21 mouse cellular contexts compared by ENCODE assay signal in genomic region chr2:20602656-20603055, GRCm38 (mm10).
DNase-seq lines count a peak whose midpoint lies in the region; TF ChIP-seq lines count a peak whose summit lies in the region.
"Had no signal": no experiment of that assay in that cellular context is flagged by ENCODE, and none has a peak within 500 bp of the region (broad histone marks: within the 10 kb centered on the region; RNA-seq: fewer than 3 reads in every experiment).

No protein-coding gene starts in this region.

- dilution Hi-C loops in CH12.LX (cut with MboI; ENCODE audit: extremely low pct_ligation_motif_present, extremely low pct_unique_long_range_greater_than_20kb, low sequenced_read_pairs) = no loop called here

- H3K4me3 ChIP-seq in CH12.LX (replicated peaks in 1 of 3; ENCODE audit: low read depth in 2 of 3, low read length in 2 of 3, poor library complexity in 1 of 3) = no peak overlapping the region
- H3K4me3 ChIP-seq: embryonic facial prominence, embryonic 12.5 days; embryonic facial prominence, embryonic 15.5 days; erythroblast, embryonic 14.5 days; forebrain, embryonic 13.5 days; heart, adult 2 months; hindbrain, embryonic 12.5 days; hindbrain, embryonic 15.5 days had no signal

- TF ChIP-seq POLR2A in CH12.LX (IDR thresholded peaks at IDR 0.05; ENCODE audit: low read depth, low read length) = no peak

- 0 out of 2 replicates have a peak overlapping the region, but pooled peaks have one; percentile 57 for H3K4me2 ChIP-seq in CH12.LX (ENCODE audit: insufficient read depth, low read depth, poor library complexity, severe bottlenecking)
- H3K4me2 ChIP-seq: embryonic facial prominence, embryonic 12.5 days; embryonic facial prominence, embryonic 15.5 days; forebrain, embryonic 13.5 days; heart, embryonic 11.5 days; hindbrain, embryonic 12.5 days; hindbrain, embryonic 15.5 days had no signal

- in situ Hi-C loops in CH12.LX (cut with MboI; ENCODE audit: low pct_ligation_motif_present, low pct_unique_long_range_greater_than_20kb, low sequenced_read_pairs) = no loop called here

- peak; percentile 68 for DNase-seq in gastrocnemius, adult 18-20 months (ENCODE audit: low spot score)
- no peak for DNase-seq in gastrocnemius, postnatal 36 days
- DNase-seq in gastrocnemius, postnatal 25 days = peak; percentile 10
- no peak for DNase-seq in gastrocnemius, postnatal 4 days (ENCODE audit: low spot score in 2 of 2)
- DNase-seq in CH12.LX (ENCODE audit: extremely low read depth) = no peak
- no peak for DNase-seq in layer of hippocampus, postnatal 36 days
- DNase-seq: adrenal gland, adult 2 months; adrenal gland, postnatal 14 days; cerebellum, adult 11 months; cerebellum, adult 2 months; cerebellum, adult 9-11 months; cerebellum, postnatal 25 days; heart, adult 2 months; kidney, adult 2 months had no signal

- peaks cover 9 to 18% of the 10 kb centered on the region in 2 experiments for H3K4me1 ChIP-seq in CH12.LX (ENCODE audit: control insufficient read depth in 1 of 2, insufficient read depth in 2 of 2)
- H3K4me1 ChIP-seq: forebrain, embryonic 13.5 days; hindbrain, embryonic 12.5 days; hindbrain, embryonic 15.5 days had no signal

- no peak for TF ChIP-seq EP300 in CH12.LX (IDR thresholded peaks at IDR 0.05; ENCODE audit: low read length)

- no peaks in the 10 kb centered on the region for H3K27me3 ChIP-seq in CH12.LX (replicated peaks)
- H3K27me3 ChIP-seq: embryonic facial prominence, embryonic 12.5 days; embryonic facial prominence, embryonic 15.5 days; forebrain, embryonic 13.5 days; hindbrain, embryonic 12.5 days; hindbrain, embryonic 15.5 days had no signal

- no peak for TF ChIP-seq RAD21 in CH12.LX (IDR thresholded peaks at IDR 0.05; ENCODE audit: low read depth, low read length)

- no peaks in the 10 kb centered on the region for H3K9me3 ChIP-seq in CH12.LX (replicated peaks; ENCODE audit: low read length)
- H3K9me3 ChIP-seq: embryonic facial prominence, embryonic 12.5 days; embryonic facial prominence, embryonic 15.5 days; forebrain, embryonic 13.5 days; hindbrain, embryonic 12.5 days; hindbrain, embryonic 15.5 days had no signal

- H3K79me2 ChIP-seq in CH12.LX (replicated peaks; ENCODE audit: control insufficient read depth, extremely low read depth, insufficient read depth, poor library complexity, severe bottlenecking) = no peaks in the 10 kb centered on the region; the same call in 1 of the 2 replicates

- intact Hi-C loops in gastrocnemius, postnatal 36 days (cut with DNase I) = no loop called here

- peaks cover 0 to 9% of the 10 kb centered on the region in 2 experiments for H3K36me3 ChIP-seq in CH12.LX (replicated peaks in 1 of 2; ENCODE audit: control insufficient read depth in 1 of 2, insufficient read depth in 1 of 2, low read length in 1 of 2)
- H3K36me3 ChIP-seq: embryonic facial prominence, embryonic 12.5 days; embryonic facial prominence, embryonic 15.5 days; hindbrain, embryonic 12.5 days; hindbrain, embryonic 15.5 days had no signal

- H3K27ac ChIP-seq in CH12.LX (ENCODE audit: insufficient read depth, low read depth) = no peak overlapping the region
- H3K27ac ChIP-seq: embryonic facial prominence, embryonic 15.5 days; forebrain, embryonic 13.5 days; heart, adult 2 months; hindbrain, embryonic 12.5 days; hindbrain, embryonic 15.5 days had no signal

- no peak overlapping the region for H3K9ac ChIP-seq in CH12.LX (ENCODE audit: insufficient read depth, low read depth)
- H3K9ac ChIP-seq: embryonic facial prominence, embryonic 12.5 days; embryonic facial prominence, embryonic 15.5 days; forebrain, embryonic 13.5 days; hindbrain, embryonic 12.5 days; hindbrain, embryonic 15.5 days had no signal

- no peak for TF ChIP-seq CTCF in CH12.LX (conservative IDR thresholded peaks at IDR 0.05 in 1 of 2, IDR thresholded peaks at IDR 0.05 in 1 of 2; ENCODE audit: low read depth in 2 of 2, low read length in 2 of 2)

TF ChIP-seq in CH12.LX, 34 proteins besides CTCF, POLR2A, EP300 and RAD21:
- no peak for TF ChIP-seq RCOR1 (conservative IDR thresholded peaks at IDR 0.05; ENCODE audit: low read depth, low read length)
- TF ChIP-seq TBP (conservative IDR thresholded peaks at IDR 0.05; ENCODE audit: low read depth, low read length) = no peak
- TF ChIP-seq USF2 (conservative IDR thresholded peaks at IDR 0.05; ENCODE audit: low read depth, low read length) = no peak
- TF ChIP-seq PAX5 (IDR thresholded peaks at IDR 0.05; ENCODE audit: low read length) = no peak

Comparison
In these comparisons a context has a peak if more than half of its experiments do, and no peak if none do; other contexts are left out.
1. DNase-seq: peak in gastrocnemius, adult 18-20 months (single experiment) and gastrocnemius, postnatal 25 days (single experiment); none in gastrocnemius, postnatal 36 days (0 of 2), gastrocnemius, postnatal 4 days (0 of 2), CH12.LX (single experiment) and layer of hippocampus, postnatal 36 days (0 of 2).